Mouse (Mus musculus) liver, postnatal 0 days (tissue): Measurements from ENCODE around the gene Hlcs. TPM values are rescaled to one million over a fixed set of nuclear protein-coding genes. Genes with fewer than 3 reads are reported as not detected.

ENCODE experiments used
- ATAC-seq: fragments of 200-750 bp; cut with Nextera tagmentation; 2 replicates; pipeline ENCODE4 v1.8.0; 2017; ENCODE audit warnings: mild to moderate bottlenecking, moderate library complexity
- DNase-seq: peaks from one replicate; pipeline ENCODE4 v3.0.0-alpha.2; 2016
- H3K27ac ChIP-seq: fragments of 300-500 bp; sonication (generic); 2 replicates; pipeline ENCODE4 v1.5.1; 2014; ENCODE audit warnings: antibody characterized with exemption, moderate library complexity, mild to moderate bottlenecking, low read depth
- H3K27me3 ChIP-seq: fragments of 300-500 bp; sonication (generic); 2 replicates; pipeline ENCODE4 v1.6.1; 2014; ENCODE audit warnings: low read length, control low read depth, mixed read lengths; ENCODE audit not compliant: insufficient read depth
- H3K36me3 ChIP-seq: fragments of 300-500 bp; sonication (generic); replicated peaks from 2 replicates; pipeline ENCODE4 v1.6.1; 2014; ENCODE audit warnings: mild to moderate bottlenecking, control low read depth, low read length, moderate library complexity, mixed read lengths; ENCODE audit not compliant: insufficient read depth
- H3K4me1 ChIP-seq: fragments of 300-500 bp; sonication (generic); 2 replicates; pipeline ENCODE4 v1.6.1; 2014; ENCODE audit warnings: antibody characterized with exemption, mild to moderate bottlenecking, control low read depth; ENCODE audit not compliant: insufficient read depth
- H3K4me2 ChIP-seq: fragments of 300-500 bp; sonication (generic); 2 replicates; pipeline ENCODE4 v1.6.1; 2014; ENCODE audit warnings: low read depth, mild to moderate bottlenecking, low read length, moderate library complexity, mixed read lengths
- H3K4me3 ChIP-seq: fragments of 300-500 bp; sonication (generic); 2 replicates; pipeline ENCODE4 v1.5.1; 2014; ENCODE audit warnings: low read depth, low read length
- H3K9ac ChIP-seq: fragments of 300-500 bp; sonication (generic); replicated peaks from 2 replicates; pipeline ENCODE4 v1.6.1; 2014; ENCODE audit warnings: mild to moderate bottlenecking, moderate library complexity
- H3K9me3 ChIP-seq: fragments of 300-500 bp; sonication (generic); 2 replicates; pipeline ENCODE4 v1.6.1; 2016; ENCODE audit warnings: mild to moderate bottlenecking, control low read depth, low read length, mixed read lengths
- CTCF ChIP-seq: sonication (generic); IDR thresholded peaks from 2 replicates; pipeline ENCODE4 v1.5.1; 2016; ENCODE audit warnings: antibody characterized with exemption, low read depth
- EP300 ChIP-seq: IDR thresholded peaks from 2 replicates; pipeline ENCODE4 v1.6.1; 2016; ENCODE audit warnings: antibody characterized with exemption, low read depth, mild to moderate bottlenecking
- WGBS: fragments of 180-500 bp; shearing (Covaris S2); extraction: QIAGEN DNeasy Blood & Tissue Kit; methylation state at CpG from one replicate; pipeline ENCODE4 v1.1.7; 2014; ENCODE audit not compliant: insufficient replicate concordance; 5-methylcytosine and 5-hydroxymethylcytosine counted together
- polyA plus RNA-seq: library from polyadenylated mRNA; unstranded; fragments of >200 nt; fragmentation: Nextera tagmentation; extraction: Ambion mirVana; gene quantifications from 2 replicates; pipeline ENCODE4 v1.2.1, GENCODE M21; 2015

The Hlcs gene
- polyA plus RNA-seq, 1 experiment from 2014 or later = 2.9 TPM

- Histone ChIP-seq H3K4me1 (no peaks in the 10 kb centered on the region), H3K9ac (no peak overlapping the region), H3K27me3 (no peaks in the 10 kb centered on the region), H3K36me3 (no peaks in the 10 kb centered on the region), H3K9me3 (no peaks in the 10 kb centered on the region), H3K4me3 (no peak overlapping the region), H3K4me2 (no peak overlapping the region), H3K27ac (no peak overlapping the region)
- ATAC-seq (no peak), DNase-seq (no peak)
- TF ChIP-seq CTCF (no peak), EP300 (no peak)
- WGBS = 64% methylated on average over 5 of the region's 5 CpGs
These were observed 117.5 kb downstream of the Hlcs start for GRCm38 (mm10) chr16:94195913-94196312.

GRCm38 (mm10) chr16:94191379-94192315 lies 121.7 kb downstream of the Hlcs start:
- H3K27me3 ChIP-seq = no peaks in the 10 kb centered on the region
- H3K9me3 ChIP-seq = no peaks in the 10 kb centered on the region
- no peak overlapping the region for H3K27ac ChIP-seq
- DNase-seq = no peak
- H3K4me2 ChIP-seq = no peak overlapping the region
- ATAC-seq = no peak
- no peaks in the 10 kb centered on the region for H3K4me1 ChIP-seq
- H3K9ac ChIP-seq = no peak overlapping the region
- H3K36me3 ChIP-seq = no peaks in the 10 kb centered on the region
- no peak overlapping the region for H3K4me3 ChIP-seq
- no peak for TF ChIP-seq EP300
- TF ChIP-seq CTCF = no peak
- WGBS = 87% methylated on average over 25 of the region's 25 CpGs

DNA sequence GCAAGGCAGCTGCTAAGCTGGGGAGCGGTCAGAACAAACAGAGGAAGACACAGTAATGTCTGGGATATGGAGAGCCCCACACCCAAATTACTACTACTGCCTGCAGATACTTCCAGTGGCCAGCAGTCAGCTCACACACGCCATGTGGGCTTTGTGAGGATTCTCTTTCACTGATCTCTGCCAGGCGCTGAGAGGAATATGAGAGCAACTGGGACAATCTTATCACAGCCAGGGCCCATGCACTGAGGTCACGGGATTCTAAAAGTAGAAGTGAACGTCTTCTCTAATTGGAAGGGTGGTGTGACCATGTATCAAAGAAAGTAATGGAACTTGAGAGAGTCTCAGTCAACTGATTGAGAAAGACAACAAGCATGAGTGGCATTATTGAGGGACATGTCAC lies 123.1 kb downstream of the Hlcs start:
- Histone ChIP-seq H3K4me1 (no peaks in the 10 kb centered on the region), H3K9me3 (no peaks in the 10 kb centered on the region), H3K9ac (no peak overlapping the region), H3K4me2 (no peak overlapping the region), H3K4me3 (no peak overlapping the region), H3K27me3 (no peaks in the 10 kb centered on the region), H3K36me3 (no peaks in the 10 kb centered on the region), H3K27ac (no peak overlapping the region)
- no peak for ATAC-seq
- DNase-seq = no peak
- TF ChIP-seq EP300 (no peak), CTCF (no peak)
- 77% methylated on average over 5 of the region's 5 CpGs for WGBS

DNA sequence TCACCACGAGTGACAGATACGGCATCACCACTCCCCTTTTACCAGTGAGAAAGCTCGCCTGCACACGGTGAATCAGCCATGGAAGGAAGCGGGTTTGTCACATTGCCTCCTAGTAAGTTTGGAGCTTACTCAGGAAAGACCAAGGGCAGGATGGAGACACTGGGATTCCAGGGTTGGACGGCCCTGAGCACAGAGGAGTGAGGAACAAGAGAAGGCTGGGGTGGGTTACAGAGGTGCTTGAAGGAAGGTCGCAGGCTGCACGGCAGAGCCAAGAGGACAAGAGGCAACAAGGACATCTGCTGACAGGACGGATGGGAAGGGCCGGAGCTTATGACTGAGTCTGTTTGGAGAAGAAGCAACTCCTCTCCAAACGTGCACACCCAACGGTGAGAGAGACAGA lies 126.8 kb downstream of the Hlcs start:
- no peak for TF ChIP-seq CTCF
- TF ChIP-seq EP300 = no peak
- Histone ChIP-seq H3K4me1 (no peaks in the 10 kb centered on the region), H3K9me3 (no peaks in the 10 kb centered on the region), H3K9ac (no peak overlapping the region), H3K27me3 (no peaks in the 10 kb centered on the region), H3K4me2 (no peak overlapping the region), H3K4me3 (no peak overlapping the region), H3K36me3 (no peaks in the 10 kb centered on the region), H3K27ac (no peak overlapping the region)
- 78% methylated on average over 12 of the region's 12 CpGs for WGBS
- no peak for ATAC-seq
- DNase-seq = no peak

GRCm38 (mm10) chr16:94185430-94185829 lies 127.9 kb downstream of the Hlcs start:
- ATAC-seq = no peak
- H3K36me3 ChIP-seq = no peaks in the 10 kb centered on the region
- H3K9ac ChIP-seq = no peak overlapping the region
- no peak for TF ChIP-seq CTCF
- TF ChIP-seq EP300 = no peak
- no peaks in the 10 kb centered on the region for H3K9me3 ChIP-seq
- no peak for DNase-seq
- no peak overlapping the region for H3K4me3 ChIP-seq
- H3K4me2 ChIP-seq = no peak overlapping the region
- no peaks in the 10 kb centered on the region for H3K27me3 ChIP-seq
- no peaks in the 10 kb centered on the region for H3K4me1 ChIP-seq
- H3K27ac ChIP-seq = no peak overlapping the region
- WGBS = 36% methylated on average over 16 of the region's 16 CpGs

- H3K4me1 ChIP-seq = no peaks in the 10 kb centered on the region
- DNase-seq (no peak), ATAC-seq (no peak)
- 47% methylated on average over 12 of the region's 12 CpGs for WGBS
- H3K4me2 ChIP-seq = no peak overlapping the region
- no peaks in the 10 kb centered on the region for H3K36me3 ChIP-seq
- H3K9me3 ChIP-seq = no peaks in the 10 kb centered on the region
- H3K4me3 ChIP-seq = no peak overlapping the region
- H3K9ac ChIP-seq = no peak overlapping the region
- H3K27ac ChIP-seq = no peak overlapping the region
- TF ChIP-seq CTCF = no peak
- TF ChIP-seq EP300 = no peak
- no peaks in the 10 kb centered on the region for H3K27me3 ChIP-seq
These were observed 133.1 kb downstream of the Hlcs start for GRCm38 (mm10) chr16:94180122-94180870.
